Mouse (Mus musculus) naive thymus-derived CD4-positive, alpha-beta T cell, adult 5 months (primary cell): Measurements from ENCODE around the gene Ston1. TPM values are rescaled to one million over a fixed set of nuclear protein-coding genes. Genes with fewer than 3 reads are reported as not detected.

Source experiments
- polyA plus RNA-seq: library from polyadenylated mRNA; unstranded; fragments of 100-300 nt; shearing (Covaris generic); gene quantifications from one replicate; pipeline ENCODE4 v1.2.1, GENCODE M21; 2017

Ston1 gene
- 0.46 TPM for polyA plus RNA-seq

GRCm38 (mm10) chr17:88597222-88598055, at the start of gene Ston1:
Gene Ston1 (plus strand): TSS chr17:88597684.

GRCm38 (mm10) chr17:88668452-88668851, 71.0 kb downstream of the Ston1 start, which contains the start of gene Gtf2a1l:
Gene Gtf2a1l (plus strand): TSS chr17:88668660.

Other genes starting within 250 kb of the Ston1 start
- 21.3 TPM for gene Foxn2, start 157.0 kb upstream of the Ston1 start, polyA plus RNA-seq
- gene Ppp1r21, start 67.6 kb upstream of the Ston1 start, polyA plus RNA-seq = 30.6 TPM
- gene Gtf2a1l, start 71.0 kb downstream of the Ston1 start, polyA plus RNA-seq = not detected
- not detected for gene Lhcgr, start 194.3 kb downstream of the Ston1 start, polyA plus RNA-seq